Mouse (Mus musculus) stomach, postnatal 0 days (tissue): Measurements from ENCODE around the gene Nqo1. TPM values are rescaled to one million over a fixed set of nuclear protein-coding genes. Genes with fewer than 3 reads are reported as not detected.
A peak's percentile ranks its signal among the peaks of the same experiment; 100 is the strongest.

Experiments
- ATAC-seq: fragments of 200-750 bp; cut with Nextera tagmentation; 2 replicates; pipeline ENCODE4 v1.8.0; 2017; ENCODE audit not compliant: low FRiP score, low TSS enrichment
- DNase-seq: peaks from one replicate; pipeline ENCODE4 v3.0.0-alpha.2; 2016; ENCODE audit warnings: low spot score
- H3K27ac ChIP-seq: fragments of 300-500 bp; sonication (generic); replicated peaks from 2 replicates; pipeline ENCODE4 v1.5.1; 2014; ENCODE audit warnings: mild to moderate bottlenecking, control low read depth
- H3K27me3 ChIP-seq: fragments of 300-500 bp; sonication (generic); 2 replicates; pipeline ENCODE4 v1.6.1; 2014; ENCODE audit warnings: low read length; ENCODE audit not compliant: control insufficient read depth, insufficient read depth
- H3K36me3 ChIP-seq: fragments of 300-500 bp; sonication (generic); 2 replicates; pipeline ENCODE4 v1.6.1; 2014; ENCODE audit warnings: low read length, mixed read lengths; ENCODE audit not compliant: control insufficient read depth, insufficient read depth
- H3K4me1 ChIP-seq: fragments of 300-500 bp; sonication (generic); replicated peaks from 2 replicates; pipeline ENCODE4 v1.6.1; 2014; ENCODE audit warnings: antibody characterized with exemption; ENCODE audit not compliant: control insufficient read depth, insufficient read depth
- H3K4me2 ChIP-seq: fragments of 300-500 bp; sonication (generic); replicated peaks from 2 replicates; pipeline ENCODE4 v1.6.1; 2014; ENCODE audit warnings: low read depth, mild to moderate bottlenecking, control low read depth, moderate library complexity
- H3K4me3 ChIP-seq: fragments of 300-500 bp; sonication (generic); 2 replicates; pipeline ENCODE4 v1.5.1; 2014; ENCODE audit warnings: low read depth, low read length, control low read depth
- H3K9ac ChIP-seq: fragments of 300-500 bp; sonication (generic); 2 replicates; pipeline ENCODE4 v1.6.1; 2014; ENCODE audit warnings: mild to moderate bottlenecking, low read length, control low read depth, mixed read lengths
- H3K9me3 ChIP-seq: fragments of 300-500 bp; sonication (generic); 2 replicates; pipeline ENCODE4 v1.6.1; 2016; ENCODE audit warnings: low read length; ENCODE audit not compliant: control insufficient read depth
- CTCF ChIP-seq: IDR thresholded peaks from 2 replicates; pipeline ENCODE4 v1.5.1; 2016; ENCODE audit warnings: antibody characterized with exemption, low read depth, mild to moderate bottlenecking, moderate library complexity
- EP300 ChIP-seq: optimal IDR thresholded peaks from 2 replicates; pipeline ENCODE3; 2016; ENCODE audit warnings: antibody characterized with exemption
- WGBS: fragments of 180-500 bp; shearing (Covaris S2); extraction: QIAGEN DNeasy Blood & Tissue Kit; methylation state at CpG from one replicate; pipeline ENCODE4 v1.1.7; 2014; 5-methylcytosine and 5-hydroxymethylcytosine counted together
- polyA plus RNA-seq: library from polyadenylated mRNA; unstranded; fragments of >200 nt; fragmentation: Nextera tagmentation; extraction: Ambion mirVana; gene quantifications from 2 replicates; pipeline ENCODE4 v1.2.1, GENCODE M21; 2015

The Nqo1 gene
- polyA plus RNA-seq, 1 experiment from 2014 or later, result 777 TPM

- ATAC-seq, result no peak
- TF ChIP-seq CTCF (no peak), EP300 (no peak)
- 0 out of 2 replicates have a peak, but pooled peaks cover 3% of the 10 kb centered on the region for H3K4me1 ChIP-seq
- H3K9ac ChIP-seq, result no peak overlapping the region
- H3K4me2 ChIP-seq, result no peak overlapping the region
- no peak overlapping the region for H3K27ac ChIP-seq
- no peaks in the 10 kb centered on the region for H3K27me3 ChIP-seq
- DNase-seq, result no peak
- no peaks in the 10 kb centered on the region for H3K9me3 ChIP-seq
- H3K4me3 ChIP-seq, result no peak overlapping the region
- H3K36me3 ChIP-seq, result no peaks in the 10 kb centered on the region
These were observed 44.7 kb upstream of the Nqo1 start for GRCm38 (mm10) chr8:107447713-107448112.

- no peak overlapping the region for H3K4me3 ChIP-seq
- TF ChIP-seq CTCF, result no peak
- no peak for TF ChIP-seq EP300
- H3K27ac ChIP-seq, result 0 out of 2 replicates have a peak overlapping the region, but pooled peaks have one; percentile 8
- ATAC-seq (no peak), DNase-seq (no peak)
- no peaks in the 10 kb centered on the region for H3K36me3 ChIP-seq
- 0 out of 2 replicates have a peak, but pooled peaks cover 3% of the 10 kb centered on the region for H3K4me1 ChIP-seq
- H3K9ac ChIP-seq, result no peak overlapping the region
- H3K9me3 ChIP-seq, result no peaks in the 10 kb centered on the region
- H3K4me2 ChIP-seq, result no peak overlapping the region
- 47% methylated on average over 3 of the region's 3 CpGs for WGBS
- no peaks in the 10 kb centered on the region for H3K27me3 ChIP-seq
These were observed 41.6 kb upstream of the Nqo1 start for GRCm38 (mm10) chr8:107444626-107445025.

DNA sequence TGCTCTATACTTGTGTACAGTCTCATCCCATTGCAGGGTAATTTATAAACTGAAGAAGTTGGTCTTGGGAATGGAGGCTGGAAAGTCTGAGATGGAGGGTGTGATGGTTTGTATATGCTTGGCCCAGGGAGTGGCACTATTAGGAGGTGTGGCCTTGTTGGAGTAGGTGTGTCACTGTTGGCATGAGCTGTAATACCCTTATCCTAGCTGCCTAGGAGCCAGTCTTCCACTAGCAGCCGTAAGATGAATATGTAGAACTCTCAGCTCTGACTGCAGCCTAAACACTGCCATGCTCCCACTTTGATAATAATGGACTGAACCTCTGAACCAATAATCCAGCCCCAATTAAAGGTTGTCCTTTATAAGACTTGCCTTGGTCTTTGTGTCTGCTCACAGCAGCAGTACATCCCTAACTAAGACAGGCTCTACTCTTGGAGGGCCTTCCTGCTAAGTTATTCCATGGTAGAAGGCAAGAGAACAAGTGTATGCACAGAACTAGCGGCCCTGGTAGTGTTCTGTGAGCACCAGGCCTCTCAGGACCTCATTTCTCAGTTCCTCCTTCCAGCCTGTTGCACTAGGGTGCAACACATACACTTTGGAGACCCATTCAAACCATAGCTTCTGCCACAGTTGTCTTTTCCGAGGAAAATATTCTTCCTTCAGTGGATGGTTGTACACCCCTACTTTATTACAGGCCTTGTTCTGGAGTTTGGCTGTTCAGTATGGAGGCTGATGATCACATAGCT, 37.0 kb upstream of the Nqo1 start:
- Histone ChIP-seq H3K36me3 (no peaks in the 10 kb centered on the region), H3K9me3 (no peaks in the 10 kb centered on the region), H3K9ac (no peak overlapping the region), H3K27me3 (no peaks in the 10 kb centered on the region), H3K27ac (no peak overlapping the region), H3K4me1 (0 out of 2 replicates have a peak, but pooled peaks cover 4% of the 10 kb centered on the region), H3K4me2 (no peak overlapping the region), H3K4me3 (no peak overlapping the region)
- ATAC-seq (peak; percentile 50), DNase-seq (peak; percentile 31)
- WGBS, result 79% methylated on average over 3 of the region's 3 CpGs
- no peak for TF ChIP-seq EP300
- TF ChIP-seq CTCF, result no peak

GRCm38 (mm10) chr8:107437711-107438110, 34.7 kb upstream of the Nqo1 start:
- H3K4me1 ChIP-seq, result 0 out of 2 replicates have a peak, but pooled peaks cover 4% of the 10 kb centered on the region
- H3K9me3 ChIP-seq, result no peaks in the 10 kb centered on the region
- ATAC-seq (no peak), DNase-seq (no peak)
- no peak overlapping the region for H3K4me3 ChIP-seq
- no peak overlapping the region for H3K4me2 ChIP-seq
- no peak overlapping the region for H3K27ac ChIP-seq
- H3K27me3 ChIP-seq, result no peaks in the 10 kb centered on the region
- no peaks in the 10 kb centered on the region for H3K36me3 ChIP-seq
- TF ChIP-seq EP300, result no peak
- TF ChIP-seq CTCF, result no peak
- 55% methylated on average over 2 of the region's 2 CpGs for WGBS
- no peak overlapping the region for H3K9ac ChIP-seq

GRCm38 (mm10) chr8:107436841-107437421, 33.9 kb upstream of the Nqo1 start:
- Histone ChIP-seq H3K4me1 (0 out of 2 replicates have a peak, but pooled peaks cover 4% of the 10 kb centered on the region), H3K4me3 (peak overlapping the region; percentile 85)
- peak; percentile 49 for DNase-seq

More at GRCm38 (mm10) chr8:107436841-107437421, 33.9 kb upstream of the Nqo1 start:
- peak overlapping the region; percentile 94 for H3K27ac ChIP-seq
- peak overlapping the region; percentile 92 for H3K9ac ChIP-seq
- H3K4me2 ChIP-seq, result peak overlapping the region; percentile 90
- peak; percentile 55 for ATAC-seq
- 4% methylated on average over 16 of the region's 16 CpGs for WGBS
- no peaks in the 10 kb centered on the region for H3K27me3 ChIP-seq
- no peaks in the 10 kb centered on the region for H3K36me3 ChIP-seq
- TF ChIP-seq EP300, result no peak
- TF ChIP-seq CTCF, result no peak
- no peaks in the 10 kb centered on the region for H3K9me3 ChIP-seq
